ENCODE assay signal across 15 mouse cellular contexts in the genomic region with DNA sequence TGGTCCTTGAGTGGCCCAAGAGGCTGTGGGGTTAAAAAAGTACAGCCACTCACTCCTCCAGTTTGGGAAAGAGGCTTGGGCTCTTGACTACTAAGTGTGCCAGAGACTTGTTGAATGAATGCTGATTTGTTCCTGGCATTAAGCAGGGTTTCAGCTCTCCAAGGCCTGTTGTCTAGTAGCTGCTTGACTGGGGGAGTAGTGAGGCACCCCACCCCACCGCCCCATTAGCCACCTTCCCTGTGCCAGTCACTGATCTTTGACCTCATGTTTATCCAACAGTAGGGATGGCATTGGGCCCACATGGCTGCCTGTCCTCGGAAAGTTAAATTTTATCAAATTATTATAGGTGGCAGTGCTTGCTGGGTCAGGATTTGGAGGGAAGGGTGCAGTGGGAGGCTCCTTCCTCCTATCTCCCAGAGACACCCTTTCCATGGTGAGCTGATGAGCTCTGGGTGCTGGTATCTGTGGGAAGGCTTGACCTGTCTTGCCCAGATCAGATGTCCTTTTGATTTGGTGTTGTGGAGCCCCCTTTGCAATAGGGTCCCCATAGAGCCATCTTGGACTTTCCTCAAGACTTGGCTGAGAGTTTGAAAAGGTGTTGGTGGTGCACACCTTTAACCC. TPM values are rescaled to one million over a fixed set of nuclear protein-coding genes. Genes with fewer than 3 reads are reported as not detected.
DNase-seq lines count a peak whose midpoint lies in the region; ATAC-seq and TF ChIP-seq lines count a peak whose summit lies in the region.
"Had no signal": no experiment of that assay in that cellular context is flagged by ENCODE, and none has a peak within 500 bp of the region (broad histone marks: within the 10 kb centered on the region; RNA-seq: fewer than 3 reads in every experiment).

No protein-coding gene starts in this region.

- H3K9me3 ChIP-seq in kidney, embryonic 16.5 days (ENCODE audit: low read length), result 0 out of 2 replicates have a peak, but pooled peaks cover 3% of the 10 kb centered on the region
- H3K9me3 ChIP-seq in liver, embryonic 12.5 days (replicated peaks), result no peaks in the 10 kb centered on the region
- H3K9me3 ChIP-seq in intestine, embryonic 15.5 days, result no peaks in the 10 kb centered on the region
- H3K9me3 ChIP-seq: forebrain, embryonic 12.5 days; limb, embryonic 13.5 days; midbrain, embryonic 10.5 days had no signal

- H3K4me3 ChIP-seq in gastrocnemius, adult 2 months, result no peak overlapping the region
- H3K4me3 ChIP-seq in kidney, adult 2 months (ENCODE audit: insufficient read depth, low read depth, low read length), result no peak overlapping the region
- no peak overlapping the region for H3K4me3 ChIP-seq in kidney, embryonic 16.5 days (ENCODE audit: low read length)
- no peak overlapping the region for H3K4me3 ChIP-seq in embryonic fibroblast, embryonic 13.5 days (ENCODE audit: insufficient read depth, low read length)
- no peak overlapping the region for H3K4me3 ChIP-seq in liver, embryonic 12.5 days
- no peak overlapping the region for H3K4me3 ChIP-seq in intestine, embryonic 15.5 days (replicated peaks)
- H3K4me3 ChIP-seq: forebrain, embryonic 12.5 days; limb, embryonic 13.5 days; midbrain, embryonic 10.5 days had no signal

- TF ChIP-seq CTCF in gastrocnemius, adult 2 months (IDR thresholded peaks at IDR 0.05), result no peak
- TF ChIP-seq CTCF in kidney, adult 2 months (conservative IDR thresholded peaks at IDR 0.05; ENCODE audit: insufficient read depth, insufficient read length, low read depth, low read length), result no peak
- TF ChIP-seq CTCF in embryonic fibroblast, embryonic 13.5 days (IDR thresholded peaks at IDR 0.05; ENCODE audit: borderline replicate concordance, insufficient read depth, low read length), result no peak

- H3K4me2 ChIP-seq in kidney, embryonic 16.5 days (replicated peaks; ENCODE audit: low read depth, low read length), result no peak overlapping the region
- H3K4me2 ChIP-seq in liver, embryonic 12.5 days, result no peak overlapping the region
- no peak overlapping the region for H3K4me2 ChIP-seq in intestine, embryonic 15.5 days (replicated peaks)
- H3K4me2 ChIP-seq: forebrain, embryonic 12.5 days; limb, embryonic 13.5 days had no signal

- 49% methylated on average over 2 of the region's 2 CpGs for WGBS in kidney, adult 2 months
- 78% methylated on average over 2 of the region's 2 CpGs for WGBS in kidney, embryonic 16.5 days
- WGBS in liver, embryonic 12.5 days (ENCODE audit: insufficient replicate concordance), result 46% methylated on average over 2 of the region's 2 CpGs
- 67% methylated on average over 2 of the region's 2 CpGs for WGBS in intestine, embryonic 15.5 days

- no peaks in the 10 kb centered on the region for H3K36me3 ChIP-seq in kidney, adult 2 months (ENCODE audit: control insufficient read depth, insufficient read depth, low read length)
- 0 out of 2 replicates have a peak, but pooled peaks cover 4% of the 10 kb centered on the region for H3K36me3 ChIP-seq in kidney, embryonic 16.5 days (ENCODE audit: insufficient read depth, low read length)
- H3K36me3 ChIP-seq in liver, embryonic 12.5 days, result no peaks in the 10 kb centered on the region
- no peaks in the 10 kb centered on the region for H3K36me3 ChIP-seq in intestine, embryonic 15.5 days
- H3K36me3 ChIP-seq: forebrain, embryonic 12.5 days; limb, embryonic 13.5 days had no signal

- intact Hi-C loops in gastrocnemius, adult 2 months (cut with DNase I), result no loop called here

- no peaks in the 10 kb centered on the region for H3K27me3 ChIP-seq in kidney, adult 2 months (replicated peaks; ENCODE audit: control insufficient read depth, insufficient read depth, low read length)
- H3K27me3 ChIP-seq in kidney, embryonic 16.5 days (ENCODE audit: insufficient read depth, low read length), result no peaks in the 10 kb centered on the region
- H3K27me3 ChIP-seq in liver, embryonic 12.5 days (replicated peaks), result no peaks in the 10 kb centered on the region
- no peaks in the 10 kb centered on the region for H3K27me3 ChIP-seq in intestine, embryonic 15.5 days (replicated peaks)
- H3K27me3 ChIP-seq: forebrain, embryonic 12.5 days; limb, embryonic 13.5 days had no signal

- no peak overlapping the region for H3K9ac ChIP-seq in kidney, embryonic 16.5 days (replicated peaks; ENCODE audit: low read length)
- no peak overlapping the region for H3K9ac ChIP-seq in liver, embryonic 12.5 days
- no peak overlapping the region for H3K9ac ChIP-seq in intestine, embryonic 15.5 days
- H3K9ac ChIP-seq: forebrain, embryonic 12.5 days; limb, embryonic 13.5 days had no signal

- TF ChIP-seq POLR2A in kidney, adult 2 months (IDR thresholded peaks at IDR 0.05; ENCODE audit: low read depth, low read length), result no peak
- no peak for TF ChIP-seq POLR2A in embryonic fibroblast, embryonic 13.5 days (IDR thresholded peaks at IDR 0.05; ENCODE audit: low read depth, low read length)

- no peak for ATAC-seq in kidney, embryonic 16.5 days (ENCODE audit: low FRiP score, low TSS enrichment)
- peak; percentile 60 for ATAC-seq in liver, embryonic 12.5 days
- ATAC-seq in intestine, embryonic 15.5 days, result no peak
- ATAC-seq: inflammation-experienced regulatory T-cells, adult 6 months had no signal

- peaks cover 21% of the 10 kb centered on the region for H3K4me1 ChIP-seq in kidney, adult 2 months (ENCODE audit: control insufficient read depth, insufficient read depth, low read length)
- peaks cover 10% of the 10 kb centered on the region; the same call in 1 of the 2 replicates for H3K4me1 ChIP-seq in kidney, embryonic 16.5 days (ENCODE audit: insufficient read depth, low read length)
- peaks cover 8% of the 10 kb centered on the region; the same call in 1 of the 2 replicates for H3K4me1 ChIP-seq in embryonic fibroblast, embryonic 13.5 days (ENCODE audit: control insufficient read depth, insufficient read depth, low read length)
- peaks cover 38% of the 10 kb centered on the region for H3K4me1 ChIP-seq in liver, embryonic 12.5 days
- H3K4me1 ChIP-seq in intestine, embryonic 15.5 days (replicated peaks), result 0 out of 2 replicates have a peak, but pooled peaks cover 2% of the 10 kb centered on the region
- H3K4me1 ChIP-seq: forebrain, embryonic 12.5 days; limb, embryonic 13.5 days; midbrain, embryonic 10.5 days had no signal

- no peak for DNase-seq in gastrocnemius, adult 2 months
- no peak for DNase-seq in gastrocnemius, postnatal 25 days
- DNase-seq in kidney, adult 2 months, result peak; percentile 90
- no peak for DNase-seq in urinary bladder, postnatal 36 days (ENCODE audit: low spot score in 2 of 2)
- DNase-seq: gastrocnemius, postnatal 36 days; layer of hippocampus, postnatal 36 days; thymus, adult 2 months had no signal

- H3K27ac ChIP-seq in gastrocnemius, adult 2 months, result peak overlapping the region; percentile 12; the same call in 1 of the 2 replicates
- peak overlapping the region; percentile 26 for H3K27ac ChIP-seq in kidney, adult 2 months (ENCODE audit: insufficient read depth, low read depth, low read length)
- H3K27ac ChIP-seq in kidney, embryonic 16.5 days (ENCODE audit: low read length), result no peak overlapping the region
- peak overlapping the region; percentile 52; the same call in 1 of the 2 replicates for H3K27ac ChIP-seq in embryonic fibroblast, embryonic 13.5 days (ENCODE audit: insufficient read depth, low read length)
- peak overlapping the region; percentile 62; the same call in 1 of the 2 replicates for H3K27ac ChIP-seq in liver, embryonic 12.5 days
- no peak overlapping the region for H3K27ac ChIP-seq in intestine, embryonic 15.5 days
- H3K27ac ChIP-seq: forebrain, embryonic 12.5 days; limb, embryonic 13.5 days; midbrain, embryonic 10.5 days had no signal

RNA-seq across cellular contexts. Expression of a gene that starts 7.5 kb away (rescaled TPM):
- total RNA-seq in gastrocnemius, adult 2 months (2021), result 10 to 100 TPM; 13.0 to 17.7 TPM
- 10 to 100 TPM; 12.5 to 16.8 TPM for total RNA-seq in gastrocnemius, postnatal 25 days (2021)
- 47.3 and 48.1 TPM in 2 replicates for polyA plus RNA-seq in kidney, adult 2 months (2012; rRNA removed)
- 26.6 and 28.1 TPM in 2 replicates for polyA plus RNA-seq in kidney, embryonic 16.5 days (2015; fragmentation: Nextera tagmentation; extraction: Ambion mirVana)
- polyA plus RNA-seq in embryonic fibroblast, embryonic 13.5 days (2011; ENCODE audit: insufficient read length, low read depth, missing spikeins), result 52.2 and 53.5 TPM in 2 replicates
- polyA plus RNA-seq in liver, embryonic 12.5 days (2016; fragmentation: Nextera tagmentation; extraction: Ambion mirVana), result 13.7 and 15.4 TPM in 2 replicates
- 19.9 and 25.1 TPM in 2 replicates for polyA plus RNA-seq in intestine, embryonic 15.5 days (2015; fragmentation: Nextera tagmentation; extraction: Ambion mirVana)

RNA-seq across cellular contexts. Expression of a gene that starts 17.3 kb away (rescaled TPM):
- total RNA-seq in gastrocnemius, adult 2 months (2021), result 10 to 100 TPM; 19.0 to 22.9 TPM
- total RNA-seq in gastrocnemius, postnatal 25 days (2021), result 10 to 100 TPM; 18.4 to 22.9 TPM
- polyA plus RNA-seq in kidney, adult 2 months (2012; rRNA removed), result 35.9 and 38.2 TPM in 2 replicates
- 248 and 265 TPM in 2 replicates for polyA plus RNA-seq in kidney, embryonic 16.5 days (2015; fragmentation: Nextera tagmentation; extraction: Ambion mirVana)
- polyA plus RNA-seq in embryonic fibroblast, embryonic 13.5 days (2011; ENCODE audit: insufficient read length, low read depth, missing spikeins), result 148 and 203 TPM in 2 replicates
- polyA plus RNA-seq in liver, embryonic 12.5 days (2016; fragmentation: Nextera tagmentation; extraction: Ambion mirVana), result 353 and 360 TPM in 2 replicates
- 247 and 259 TPM in 2 replicates for polyA plus RNA-seq in intestine, embryonic 15.5 days (2015; fragmentation: Nextera tagmentation; extraction: Ambion mirVana)

RNA-seq across cellular contexts. Expression of a gene that starts 22.8 kb away (rescaled TPM):
- 10 to 100 TPM; 23.2 to 28.1 TPM for total RNA-seq in gastrocnemius, adult 2 months (2021)
- 10 to 100 TPM; 21.1 to 22.5 TPM for total RNA-seq in gastrocnemius, postnatal 25 days (2021)
- polyA plus RNA-seq in kidney, adult 2 months (2012; rRNA removed), result 42.7 and 57.5 TPM in 2 replicates
- polyA plus RNA-seq in kidney, embryonic 16.5 days (2015; fragmentation: Nextera tagmentation; extraction: Ambion mirVana), result 49.8 and 50.1 TPM in 2 replicates
- 31.5 and 32.8 TPM in 2 replicates for polyA plus RNA-seq in embryonic fibroblast, embryonic 13.5 days (2011; ENCODE audit: insufficient read length, low read depth, missing spikeins)
- 24.4 and 25.7 TPM in 2 replicates for polyA plus RNA-seq in liver, embryonic 12.5 days (2016; fragmentation: Nextera tagmentation; extraction: Ambion mirVana)
- 42.5 and 43.3 TPM in 2 replicates for polyA plus RNA-seq in intestine, embryonic 15.5 days (2015; fragmentation: Nextera tagmentation; extraction: Ambion mirVana)

Comparison
In these comparisons a context has a peak if more than half of its experiments do, and no peak if none do; other contexts are left out.
1. H3K27ac ChIP-seq: peak in gastrocnemius, adult 2 months (single experiment), kidney, adult 2 months (single experiment), embryonic fibroblast, embryonic 13.5 days (single experiment) and liver, embryonic 12.5 days (single experiment); none in kidney, embryonic 16.5 days (single experiment) and intestine, embryonic 15.5 days (single experiment).